Mouse (Mus musculus) heart, postnatal 0 days (tissue): ENCODE results near the gene Itpkc.

ENCODE experiments used
- CTCF ChIP-seq: IDR thresholded peaks from 2 replicates; pipeline ENCODE4 v1.5.1; 2016; ENCODE audit warnings: antibody characterized with exemption, control low read depth, low read depth
- EP300 ChIP-seq: IDR thresholded peaks from 2 replicates; pipeline ENCODE4 v1.6.1; 2016; ENCODE audit warnings: antibody characterized with exemption, low read depth

DNA sequence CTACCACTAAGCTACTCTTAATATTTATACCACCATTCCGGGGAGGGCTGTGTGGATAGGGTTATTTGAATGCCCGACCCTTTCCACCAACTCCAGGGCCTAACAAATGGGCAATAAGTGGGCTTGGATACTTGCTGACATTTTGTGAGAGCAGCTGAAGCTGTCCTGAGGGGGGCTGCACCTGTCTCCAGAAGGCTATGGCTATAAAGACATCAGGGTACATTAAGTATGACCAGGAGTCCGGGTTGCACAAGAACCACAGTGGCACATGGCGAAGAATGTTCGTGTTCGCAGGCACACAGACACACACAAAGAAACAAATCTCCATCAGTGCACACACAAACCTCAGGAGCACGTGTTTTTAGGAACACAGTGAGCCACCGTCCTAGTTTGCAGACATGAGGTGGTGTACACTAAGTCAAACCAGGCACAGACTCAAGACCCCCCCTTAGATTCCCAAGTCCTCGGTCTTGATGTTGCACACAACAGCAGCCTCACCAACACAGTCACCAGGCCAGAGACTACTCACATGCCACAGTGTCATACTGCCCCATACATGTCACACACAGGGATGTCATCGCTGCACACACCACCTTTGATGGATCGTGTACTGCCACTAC lies 60.9 kb downstream of the Itpkc start:
- no peak for TF ChIP-seq CTCF
- no peak for TF ChIP-seq EP300
